Comparison of ENCODE assay signal across 8 mouse cellular contexts in the genomic region with DNA sequence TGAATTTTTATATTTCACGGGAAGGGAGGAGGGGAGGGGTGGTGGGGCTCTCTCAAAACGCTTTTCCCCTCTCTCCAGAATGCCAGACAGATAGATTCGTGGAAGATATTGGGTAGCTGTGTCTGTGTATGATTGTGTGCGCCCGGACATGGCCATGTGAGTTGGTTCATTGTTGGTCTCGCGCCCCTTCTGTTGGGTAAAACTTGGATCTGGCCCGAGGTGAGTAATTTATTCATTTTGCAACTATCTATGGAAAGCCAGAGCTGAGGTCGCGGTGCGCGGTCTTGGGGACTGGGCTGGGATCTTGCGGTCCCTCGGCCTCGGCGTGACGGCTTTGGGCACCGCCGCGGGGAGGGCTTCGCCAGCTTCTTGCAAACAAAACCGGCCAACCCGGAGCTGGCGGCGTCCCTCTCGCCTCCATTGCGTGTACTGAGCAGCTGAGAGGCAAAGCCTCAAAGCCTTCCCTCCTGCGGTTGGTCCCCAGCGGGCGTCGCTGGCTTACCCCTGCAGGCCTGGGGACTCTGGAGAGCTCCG. TPM values are rescaled to one million over a fixed set of nuclear protein-coding genes. Genes with fewer than 3 reads are reported as not detected.
DNase-seq lines count a peak whose midpoint lies in the region; ATAC-seq lines count a peak whose summit lies in the region.

No protein-coding gene starts in this region.

- H3K36me3 ChIP-seq in heart, embryonic 10.5 days = no peaks in the 10 kb centered on the region
- no peaks in the 10 kb centered on the region for H3K36me3 ChIP-seq in limb, embryonic 13.5 days

- H3K9ac ChIP-seq in limb, embryonic 13.5 days = no peak overlapping the region

- H3K4me3 ChIP-seq in heart, embryonic 10.5 days = peak overlapping the region; percentile 49
- H3K4me3 ChIP-seq in limb, embryonic 13.5 days = peak overlapping the region; percentile 28

- peak overlapping the region; percentile 50 for H3K4me2 ChIP-seq in limb, embryonic 13.5 days (replicated peaks)

- no peaks in the 10 kb centered on the region for H3K9me3 ChIP-seq in heart, embryonic 10.5 days
- H3K9me3 ChIP-seq in limb, embryonic 13.5 days = no peaks in the 10 kb centered on the region

- peaks cover 98% of the 10 kb centered on the region for H3K27me3 ChIP-seq in heart, embryonic 10.5 days (ENCODE audit: insufficient read depth, poor library complexity, severe bottlenecking)
- peaks cover 98% of the 10 kb centered on the region for H3K27me3 ChIP-seq in limb, embryonic 13.5 days

- DNase-seq in heart, embryonic 10.5 days (ENCODE audit: low spot score) = no peak
- no peak for DNase-seq in heart, postnatal 4 days
- DNase-seq in right cerebral cortex, postnatal 25 days = peak; percentile 33
- DNase-seq in right cerebral cortex, adult 18-20 months = no peak
- no peak for DNase-seq in thymus, adult 18-20 months
- no peak for DNase-seq in cerebellum, adult 9-11 months
- no peak for DNase-seq in cerebellum, adult 8-10 months

- no peak for ATAC-seq in limb, embryonic 13.5 days (ENCODE audit: low FRiP score, low read depth)

- under 1% methylated on average over 32 of the region's 32 CpGs for WGBS in heart, embryonic 10.5 days
- under 1% methylated on average over 32 of the region's 32 CpGs for WGBS in limb, embryonic 13.5 days

- peaks cover 43% of the 10 kb centered on the region for H3K4me1 ChIP-seq in heart, embryonic 10.5 days
- peaks cover 40% of the 10 kb centered on the region for H3K4me1 ChIP-seq in limb, embryonic 13.5 days

- H3K27ac ChIP-seq in heart, embryonic 10.5 days = no peak overlapping the region
- no peak overlapping the region for H3K27ac ChIP-seq in limb, embryonic 13.5 days

RNA-seq across cellular contexts. Expression of gene Ostm1, which starts 0.3 kb away (rescaled TPM):
- polyA plus RNA-seq in heart, embryonic 10.5 days (2016; fragmentation: Nextera tagmentation; extraction: Ambion mirVana) = 21.1 and 31.6 TPM in 2 replicates
- total RNA-seq in heart, postnatal 4 days (2021) = 10 to 100 TPM; 18.2 to 19.9 TPM
- polyA plus RNA-seq in limb, embryonic 13.5 days (2015; fragmentation: Nextera tagmentation; extraction: Ambion mirVana) = 7.3 and 7.6 TPM in 2 replicates

RNA-seq across cellular contexts. Expression of gene Nr2e1, which starts 0.5 kb away (rescaled TPM):
- not detected in 2 replicates for polyA plus RNA-seq in heart, embryonic 10.5 days (2016; fragmentation: Nextera tagmentation; extraction: Ambion mirVana)
- total RNA-seq in heart, postnatal 4 days (2021) = not detected
- 0.18 TPM in 1 of 2 replicates, not detected in the other for polyA plus RNA-seq in limb, embryonic 13.5 days (2015; fragmentation: Nextera tagmentation; extraction: Ambion mirVana)
